Mouse (Mus musculus) c-Kit-negative CD71-positive TER-119-positive erythroid progenitor cells, embryonic 14.5 days (primary cell): ENCODE data around the gene Engase.

Experiments
- DNase-seq: peaks from one replicate; pipeline ENCODE4 v3.0.0-alpha.2; 2013; ENCODE audit warnings: low read depth, low spot score

Gene Engase

DNA sequence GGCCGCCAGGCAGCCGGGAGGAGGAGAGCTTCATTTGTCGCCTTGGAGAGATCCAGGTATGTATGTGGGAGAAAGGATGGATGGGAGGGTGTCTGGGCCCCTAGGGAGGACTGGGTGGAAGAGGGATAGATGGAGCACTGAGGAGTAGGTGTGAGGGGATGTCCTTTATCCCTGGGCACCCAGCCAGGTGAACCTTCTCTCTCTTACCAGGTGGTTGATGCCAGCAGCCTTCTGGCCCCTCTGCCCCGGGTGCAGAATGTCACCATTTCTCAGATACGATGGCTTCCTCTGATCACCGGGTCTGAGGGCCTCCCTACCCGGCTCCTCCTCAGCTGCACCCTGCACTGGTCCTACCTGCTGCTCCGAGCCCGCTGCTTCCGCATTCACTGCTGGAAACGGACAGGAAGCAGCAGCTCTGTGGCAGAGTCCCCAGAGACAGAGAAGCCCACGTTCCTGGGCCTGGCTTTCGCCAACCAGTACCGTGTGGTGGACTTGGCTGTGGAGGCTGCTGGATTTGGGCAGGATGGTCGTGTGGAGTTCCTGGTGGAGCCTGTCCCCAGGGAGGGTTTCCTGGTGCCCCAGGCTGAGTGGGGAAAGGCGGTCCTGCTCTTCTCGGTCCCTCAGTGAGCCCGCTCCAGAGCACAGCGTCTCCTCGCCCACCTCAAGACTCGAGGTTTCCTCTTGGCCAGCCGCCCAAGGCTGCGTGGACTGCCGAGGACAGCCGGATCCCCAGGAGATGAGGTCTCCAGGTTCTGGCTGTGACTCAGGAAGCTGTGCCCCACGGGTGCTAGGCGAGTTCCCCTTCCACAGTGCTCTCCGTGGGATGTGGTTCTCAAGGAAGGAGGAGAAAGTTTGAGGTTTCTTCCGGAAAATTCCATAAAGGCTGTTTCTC is 10.5 kb downstream of the Engase start:
- no peak for DNase-seq

DNA sequence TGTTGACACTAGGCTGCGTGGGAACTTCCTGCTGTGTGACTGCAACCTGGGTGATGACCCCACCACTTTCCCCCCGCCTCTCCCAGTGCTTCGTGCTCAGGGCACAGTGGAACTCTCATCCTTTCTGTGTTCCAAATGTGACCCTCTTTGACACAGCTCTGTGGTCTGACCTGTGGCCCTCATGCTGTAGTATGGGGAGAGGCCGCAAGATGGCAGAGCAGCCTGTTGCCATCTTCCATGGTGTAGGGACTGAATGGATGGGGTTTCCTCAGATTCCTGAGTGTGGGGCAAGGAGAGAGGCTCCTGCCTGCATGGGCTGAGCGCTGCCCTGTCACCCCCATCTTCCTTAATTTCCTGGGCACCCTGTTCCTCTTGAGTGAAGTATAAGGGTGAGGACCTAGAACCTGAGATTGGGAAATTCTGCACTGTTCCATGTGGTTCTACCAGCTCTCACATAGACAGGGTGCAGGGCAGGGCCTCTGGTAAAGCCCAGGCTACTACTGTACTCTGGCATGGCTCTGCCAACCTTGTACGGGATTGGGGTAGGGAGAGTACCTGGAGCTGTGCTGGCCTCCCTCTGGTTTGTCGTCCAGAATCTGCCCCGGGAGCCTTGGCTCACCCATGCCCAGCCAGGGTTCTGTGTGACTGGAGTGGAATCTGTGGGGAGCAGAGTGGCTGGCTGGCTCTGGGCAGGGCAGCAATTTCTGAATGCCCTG is 11.7 kb downstream of the Engase start:
- DNase-seq: no peak

DNA sequence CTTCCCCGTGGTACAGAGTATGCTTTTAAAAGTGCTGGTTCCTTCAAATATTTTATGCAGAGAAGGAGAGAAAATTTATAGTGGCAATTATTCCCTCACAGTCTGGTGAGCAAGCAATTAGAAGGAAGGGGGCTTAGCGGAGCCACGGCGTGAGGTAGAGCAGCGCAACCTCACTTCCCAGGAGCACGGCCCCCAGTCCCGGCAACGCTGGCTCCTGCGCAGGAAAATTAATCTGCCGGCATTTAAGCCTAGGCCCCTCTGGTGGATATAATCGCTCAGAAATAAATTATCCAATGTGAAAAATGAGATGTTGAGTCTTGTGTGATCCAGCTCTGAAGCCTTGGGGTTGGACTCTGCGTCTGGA is 12.3 kb downstream of the Engase start:
- no peak for DNase-seq

DNA sequence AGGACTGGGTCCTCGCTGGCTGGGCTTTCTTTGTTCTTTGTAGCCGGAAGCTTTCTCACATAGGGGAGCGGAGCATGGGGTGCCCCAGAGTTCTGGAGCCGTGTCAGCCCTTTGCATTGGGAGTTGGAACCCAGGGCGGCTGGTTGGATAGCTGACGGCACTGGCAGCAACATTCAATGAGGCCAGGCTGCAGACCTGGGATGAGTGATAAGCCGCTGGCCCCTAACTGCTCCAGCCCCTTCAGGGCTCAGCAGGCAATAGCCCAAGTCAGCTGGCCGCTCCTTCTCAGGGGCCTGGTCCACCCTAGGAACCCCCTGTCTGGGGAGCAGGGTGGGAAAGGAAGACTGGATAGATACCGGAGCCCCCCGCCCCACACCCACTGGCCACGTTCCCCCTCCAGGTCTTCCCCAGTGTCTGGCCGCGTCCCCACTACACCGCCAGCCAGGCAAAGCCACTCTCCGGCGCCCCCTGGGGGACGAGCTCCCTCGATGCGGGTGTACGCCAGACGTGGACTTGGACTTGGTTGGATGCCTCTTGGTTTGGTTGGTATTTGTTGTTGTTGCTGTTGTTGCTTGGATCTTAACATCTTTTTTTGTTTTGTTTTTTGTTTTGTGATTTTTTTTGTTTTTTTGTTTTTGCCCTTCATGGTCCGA is 14.1 kb downstream of the Engase start:
- no peak for DNase-seq

DNA sequence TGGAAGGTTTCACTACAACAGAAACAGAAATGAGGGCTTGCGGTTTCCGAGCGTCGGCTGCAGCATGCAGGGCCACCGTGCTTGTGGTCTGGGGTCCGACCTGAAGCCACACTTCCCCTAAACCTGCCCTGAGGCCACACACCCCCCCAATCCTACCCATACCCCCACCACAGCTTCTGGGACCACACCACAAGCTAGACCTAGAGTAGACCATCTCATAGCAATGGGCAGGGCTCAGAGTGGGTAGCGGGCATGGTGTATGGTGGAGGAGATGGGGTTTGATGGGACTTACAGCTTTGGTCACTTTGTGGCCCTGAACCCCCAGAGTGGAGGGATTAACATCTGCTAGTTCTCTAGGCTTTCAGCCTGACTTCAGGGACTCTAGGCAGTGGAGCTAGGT is 14.6 kb downstream of the Engase start:
- DNase-seq: no peak

DNA sequence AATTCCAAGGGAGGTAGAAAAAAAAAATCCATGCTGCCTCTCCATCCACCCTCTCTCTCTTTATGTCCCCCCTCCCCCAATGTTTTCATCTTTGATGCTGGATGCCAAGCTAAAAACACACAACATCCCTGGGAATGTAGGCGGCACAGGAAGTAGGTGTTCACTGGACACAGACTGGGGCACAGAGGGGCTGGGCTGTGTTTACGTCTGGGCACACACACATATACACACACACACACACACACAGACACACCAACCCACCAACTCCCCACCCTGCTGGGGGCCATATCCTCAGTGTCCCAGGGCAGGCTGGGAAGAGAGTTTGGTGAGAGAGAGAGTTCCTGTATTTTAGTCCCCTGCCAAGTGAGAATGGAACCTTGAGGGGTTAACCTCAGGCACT is 16.8 kb downstream of the Engase start:
- no peak for DNase-seq

DNA sequence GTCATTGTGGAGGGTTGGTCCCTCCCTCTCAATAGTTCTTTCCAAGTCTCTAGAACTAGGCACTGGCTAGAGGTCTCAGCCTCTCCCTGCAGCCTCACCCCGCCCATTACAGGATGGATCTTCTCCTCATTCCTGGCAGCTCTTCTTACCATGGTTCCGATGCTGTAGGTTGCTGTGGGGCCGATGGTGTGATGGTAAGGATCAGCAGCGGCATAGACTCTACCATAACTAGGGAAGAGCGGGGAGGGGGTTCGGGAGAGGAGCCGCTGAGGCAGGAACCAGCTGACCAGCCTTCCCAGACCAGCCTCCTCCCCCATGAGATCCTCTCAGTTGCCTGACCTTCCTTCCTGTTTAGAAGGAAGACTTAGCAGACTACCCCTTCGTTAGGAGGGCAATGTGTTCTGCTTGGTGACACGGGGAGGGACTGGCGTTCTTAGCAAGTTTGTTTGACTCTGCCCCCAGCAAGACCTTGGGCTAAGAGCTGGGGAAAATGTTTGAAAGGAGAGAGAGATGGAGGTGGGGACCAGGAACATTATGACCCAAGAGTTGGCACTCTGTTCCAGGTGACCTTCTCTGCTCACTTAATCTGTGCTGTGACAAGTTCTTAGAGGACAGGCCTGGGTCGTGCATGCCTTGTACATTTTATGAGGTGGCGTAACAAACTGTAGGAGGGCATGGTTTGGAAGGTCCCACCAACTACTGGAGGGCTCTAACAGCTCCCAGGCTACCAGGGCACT is 17.5 kb downstream of the Engase start:
- no peak for DNase-seq

DNA sequence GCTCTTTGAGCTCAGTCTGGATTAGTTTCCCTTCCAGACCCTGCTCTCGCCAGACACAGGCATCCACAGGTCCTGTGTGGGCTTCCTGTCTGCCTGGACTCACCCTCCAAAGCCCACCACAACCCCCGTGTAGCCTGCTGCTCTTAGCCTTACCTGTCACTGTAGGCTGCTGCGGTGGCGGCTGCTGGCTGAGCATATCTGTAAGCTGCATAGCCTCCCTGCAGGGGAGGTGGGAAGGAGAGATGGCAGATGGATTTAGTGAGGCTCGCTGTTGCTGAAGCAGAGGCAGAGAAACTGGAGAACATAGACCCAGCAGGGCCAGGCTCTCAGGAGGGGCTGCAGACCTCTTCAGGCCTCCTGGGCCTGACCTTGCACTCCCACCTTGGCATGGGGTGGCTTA is 18.4 kb downstream of the Engase start:
- no peak for DNase-seq

DNA sequence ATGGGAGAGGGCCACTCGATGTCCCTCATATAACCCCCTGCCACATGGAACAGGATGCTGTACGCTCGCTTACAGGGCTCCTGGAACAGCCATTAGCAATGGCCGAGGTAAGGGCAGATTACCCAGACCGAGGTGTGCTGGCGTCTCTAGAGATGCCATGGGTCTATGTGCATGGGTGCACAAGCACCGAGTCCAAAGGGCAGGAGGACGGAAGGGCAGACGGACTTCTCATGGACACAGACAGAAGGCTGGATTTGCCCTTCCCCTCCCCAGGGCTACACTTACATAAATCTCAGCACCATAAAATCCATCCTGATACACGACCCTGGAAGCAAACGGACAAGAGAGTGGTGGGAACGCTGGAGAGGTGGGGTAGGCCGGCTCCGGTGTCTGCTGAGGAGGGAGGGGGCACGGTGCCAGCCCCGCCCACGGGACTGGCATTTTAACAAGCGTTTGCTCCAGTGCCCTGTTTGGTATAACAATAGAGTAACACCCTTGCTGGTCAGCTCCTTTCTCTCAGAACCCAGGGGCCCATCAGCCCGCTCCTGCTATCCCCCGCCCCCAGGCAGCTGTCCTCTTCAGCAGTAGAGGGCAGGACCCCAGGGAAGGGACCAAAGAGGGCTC is 19.5 kb downstream of the Engase start:
- no peak for DNase-seq

DNA sequence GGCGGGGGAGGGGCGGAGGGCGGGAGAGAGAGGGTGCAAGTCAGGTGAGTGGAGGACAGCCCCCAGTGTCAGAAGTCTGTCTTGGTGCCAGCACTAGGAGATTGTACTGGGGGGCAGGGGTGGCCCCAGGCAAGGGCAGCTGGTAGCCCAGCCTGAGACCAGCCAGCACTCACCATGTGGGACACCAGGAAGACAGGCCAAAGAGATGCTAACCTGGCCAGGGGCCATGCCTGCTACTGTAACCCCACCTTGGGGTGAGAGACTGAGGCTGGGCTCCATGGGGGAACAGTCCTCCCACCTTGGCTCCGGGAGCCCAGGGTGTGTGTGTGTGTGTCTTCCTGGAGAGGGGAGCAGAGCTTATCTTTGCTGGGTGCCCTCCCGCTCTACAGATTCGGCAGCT is 26.4 kb downstream of the Engase start:
- DNase-seq: no peak

DNA sequence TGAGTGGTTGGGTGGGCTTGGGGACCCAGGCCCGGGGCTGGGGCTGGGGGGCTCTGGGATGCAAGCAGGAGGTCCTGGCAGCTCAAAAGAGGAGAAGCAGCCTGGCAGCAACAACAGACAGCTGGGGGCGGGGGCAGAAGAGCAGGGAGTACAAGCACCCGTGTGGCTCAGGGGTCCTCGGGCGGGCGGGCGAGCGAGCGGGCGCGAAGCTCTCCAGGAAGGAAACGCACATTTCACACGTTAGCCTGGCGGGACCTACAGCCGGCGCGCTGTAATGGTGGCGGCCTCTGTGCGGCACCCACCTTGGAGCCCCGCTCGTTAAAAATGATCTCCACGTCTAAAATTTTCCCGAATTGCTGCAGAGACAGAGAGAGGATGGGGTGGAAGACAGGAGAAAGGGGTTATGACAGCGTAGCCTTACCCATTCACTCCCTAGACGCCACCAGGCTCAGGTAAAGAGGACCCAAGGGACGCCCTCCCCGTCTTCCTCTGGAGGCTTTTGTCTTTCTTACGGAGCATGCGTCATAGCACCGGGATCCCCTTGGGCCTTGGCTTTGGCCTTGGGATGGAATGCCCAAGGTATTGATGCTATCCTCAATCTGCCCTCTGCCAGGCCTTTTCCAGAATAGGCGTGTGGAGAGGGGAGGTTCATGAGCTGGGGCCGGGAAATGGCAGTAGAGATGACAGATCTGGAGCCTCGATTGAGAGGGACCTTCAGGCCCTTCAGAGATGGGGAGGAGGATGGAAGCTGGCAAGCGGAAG is 27.0 kb downstream of the Engase start:
- DNase-seq: no peak

DNA sequence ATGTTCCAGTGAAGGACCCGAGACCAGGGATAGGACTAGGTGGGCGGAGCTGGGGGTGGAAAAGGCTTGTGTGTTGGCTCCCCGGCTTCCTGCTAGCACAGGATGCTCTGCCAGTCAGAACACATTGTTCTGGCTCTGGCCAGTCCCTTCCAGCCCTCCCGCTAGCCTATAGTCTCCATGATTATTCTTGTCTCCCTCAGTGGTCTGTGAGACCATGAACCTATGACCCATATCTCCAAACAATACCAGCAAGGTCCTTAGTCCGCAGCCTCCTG is 27.5 kb downstream of the Engase start:
- DNase-seq: no peak

DNA sequence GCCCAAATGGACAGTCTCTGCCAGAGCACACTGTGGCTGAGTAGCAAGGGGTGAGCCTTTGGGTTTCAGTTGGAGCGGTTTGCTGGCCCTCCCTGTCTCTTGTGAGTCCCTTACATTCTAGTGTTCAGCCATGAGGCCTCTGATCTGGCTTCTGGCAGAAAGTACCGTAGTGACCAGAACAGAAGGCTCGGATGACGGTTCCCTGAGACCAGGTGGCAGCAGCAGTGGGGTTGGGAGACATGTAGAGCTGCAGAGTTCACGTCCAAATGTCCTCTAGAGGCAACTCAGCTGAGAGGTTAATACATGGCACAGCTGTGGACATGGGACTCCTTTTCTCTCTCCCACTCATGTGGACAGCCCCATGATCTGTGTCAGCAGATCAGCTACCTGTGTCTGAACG is 30.5 kb downstream of the Engase start:
- DNase-seq: no peak

DNA sequence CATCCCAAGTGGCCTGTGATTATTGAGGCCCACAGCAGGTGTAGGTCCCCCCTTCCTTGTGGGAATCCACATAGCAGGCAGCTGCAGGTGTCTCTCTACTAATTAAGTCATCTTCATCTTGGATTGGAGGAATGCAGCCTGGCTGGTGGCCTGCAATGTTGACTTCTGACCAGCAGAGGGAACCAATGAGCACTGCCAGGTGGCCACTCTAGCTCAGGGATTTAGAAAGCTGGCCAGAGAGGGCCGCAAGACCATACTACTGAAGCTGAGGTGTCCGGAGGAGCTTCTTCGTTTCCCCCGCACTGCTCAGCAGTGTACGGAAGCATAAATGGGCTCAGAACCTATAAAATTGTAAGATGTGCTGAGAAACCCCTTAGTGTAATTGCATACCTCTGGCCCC is 31.3 kb downstream of the Engase start:
- DNase-seq: peak; percentile 32

DNA sequence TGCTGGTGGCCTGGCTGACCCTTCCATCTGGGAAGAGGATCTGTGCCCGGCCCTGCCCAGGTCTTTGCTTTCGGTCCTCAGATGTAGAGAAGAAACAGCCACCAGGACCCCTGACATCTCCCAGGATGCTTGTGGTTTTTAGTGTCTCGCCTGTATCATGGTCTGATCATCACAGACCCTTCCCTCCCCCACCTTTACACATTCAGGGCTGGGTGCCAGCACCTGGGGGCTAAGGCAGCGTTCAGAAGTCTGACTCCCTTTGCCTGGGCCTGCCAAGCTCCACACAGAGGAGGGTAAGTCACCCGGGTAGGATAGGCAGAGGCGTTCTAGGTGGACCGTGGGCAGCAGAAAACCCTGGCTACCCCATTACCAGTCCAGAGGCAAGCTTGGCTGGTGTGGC is 31.7 kb downstream of the Engase start:
- DNase-seq: no peak

DNA sequence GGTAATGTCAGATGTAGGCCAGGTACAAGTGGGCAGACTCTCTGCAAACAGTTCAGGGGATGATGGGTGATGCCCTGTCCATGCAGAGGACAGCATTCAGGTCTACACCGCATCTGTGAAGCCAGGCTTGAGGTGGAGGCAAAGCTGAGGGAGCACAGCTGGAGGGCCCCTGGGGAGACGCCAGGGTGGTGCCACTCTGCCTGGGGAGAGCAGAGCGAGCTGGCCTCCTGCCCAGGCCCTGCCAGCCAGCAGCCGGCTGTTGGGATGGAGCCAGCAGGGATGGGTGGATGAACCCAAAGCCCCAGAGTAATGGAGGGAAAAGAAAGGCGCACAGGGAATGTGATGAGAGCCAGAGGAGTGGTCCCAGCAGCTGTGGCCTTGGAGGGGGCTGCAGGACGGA is 35.2 kb downstream of the Engase start:
- DNase-seq: no peak

DNA sequence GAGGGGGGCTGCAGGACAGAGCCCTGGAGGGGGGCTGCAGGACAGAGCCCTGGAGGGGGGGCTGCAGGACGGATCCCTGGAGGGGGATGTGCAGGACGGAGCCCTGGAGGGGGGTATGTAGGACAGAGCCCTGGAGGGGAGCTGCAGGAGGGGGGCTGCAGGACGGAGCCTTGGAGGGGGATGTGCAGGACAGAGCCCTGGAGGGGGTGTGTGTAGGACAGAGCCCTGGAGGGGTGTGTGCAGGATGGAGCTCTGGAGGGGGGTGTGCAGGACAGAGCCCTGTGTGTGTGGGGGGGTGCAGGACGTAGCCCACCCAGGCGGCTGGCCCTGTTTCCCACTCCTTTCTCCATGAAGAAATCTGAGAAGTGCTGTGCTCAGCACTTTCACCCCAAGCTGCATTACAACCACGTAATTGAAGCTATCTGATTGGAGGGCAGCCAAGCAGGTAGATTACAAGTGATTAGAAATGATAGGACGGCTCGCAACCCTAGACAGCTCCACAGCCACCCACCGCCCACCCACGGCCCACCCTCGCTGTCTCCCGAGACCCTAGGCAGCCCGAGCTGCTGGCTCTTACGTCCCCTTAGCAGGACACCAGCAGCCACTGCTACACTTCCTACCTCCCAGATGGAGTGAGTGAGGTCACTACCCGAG is 35.8 kb downstream of the Engase start:
- DNase-seq: no peak

DNA sequence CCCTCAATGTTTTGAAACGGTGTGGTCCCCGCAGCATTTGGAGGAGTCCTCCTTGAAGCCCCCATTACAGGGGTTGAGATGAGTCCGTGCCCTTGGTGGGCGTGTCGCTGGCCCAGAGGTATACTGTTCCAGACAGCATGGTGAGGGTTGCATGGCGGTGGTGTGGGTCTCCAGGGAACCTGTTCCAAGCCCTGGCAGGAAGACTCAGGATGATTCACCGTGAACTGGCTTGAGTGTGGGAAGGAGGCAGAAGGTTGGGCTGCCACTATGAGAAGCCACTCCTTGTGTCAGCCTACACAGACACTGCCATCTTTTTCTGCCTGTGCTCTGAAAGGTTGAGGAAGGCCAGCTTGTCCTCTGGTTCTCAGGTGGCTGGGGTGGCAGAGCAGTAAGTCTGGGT is 41.3 kb downstream of the Engase start:
- no peak for DNase-seq

DNA sequence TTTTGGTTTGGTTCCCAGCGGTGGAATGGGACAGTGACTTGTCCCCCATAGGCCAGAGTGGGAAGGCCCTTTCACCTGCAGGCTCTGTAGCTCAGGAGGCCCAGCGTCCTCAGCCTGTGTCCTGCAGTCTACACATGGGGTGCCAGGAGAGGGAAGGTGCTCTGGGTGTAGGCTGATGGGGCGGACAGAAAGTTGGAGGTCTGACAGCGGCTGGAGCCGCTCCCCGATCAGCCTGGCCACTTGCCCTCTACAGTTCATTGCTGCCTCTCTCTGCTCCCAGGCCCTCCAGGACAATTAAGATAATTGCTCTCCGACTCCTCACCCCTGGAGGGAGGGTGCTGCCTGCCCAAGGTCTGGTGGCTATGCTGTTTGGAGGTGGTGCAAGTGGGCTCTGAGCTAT is 42.1 kb downstream of the Engase start:
- DNase-seq: no peak

DNA sequence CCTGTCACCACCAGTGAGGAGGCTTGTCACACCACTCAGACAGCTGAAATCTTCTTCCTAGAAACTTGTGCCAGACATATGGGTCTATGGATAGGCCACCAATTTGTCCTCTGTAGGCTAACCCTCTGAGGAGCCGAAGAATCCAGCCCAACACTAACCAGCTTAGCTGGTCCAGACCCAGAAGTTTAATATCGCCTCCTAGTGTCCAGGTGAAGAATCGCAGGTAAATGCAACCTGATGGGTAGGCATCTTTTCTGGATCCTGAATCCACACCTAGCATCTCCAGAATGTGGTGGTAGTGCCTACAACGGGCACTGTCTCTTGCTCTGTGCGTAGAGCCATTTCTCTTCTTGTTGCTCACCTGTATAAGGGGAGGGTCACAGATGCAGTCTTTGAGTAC is 43.6 kb downstream of the Engase start:
- DNase-seq: no peak

DNA sequence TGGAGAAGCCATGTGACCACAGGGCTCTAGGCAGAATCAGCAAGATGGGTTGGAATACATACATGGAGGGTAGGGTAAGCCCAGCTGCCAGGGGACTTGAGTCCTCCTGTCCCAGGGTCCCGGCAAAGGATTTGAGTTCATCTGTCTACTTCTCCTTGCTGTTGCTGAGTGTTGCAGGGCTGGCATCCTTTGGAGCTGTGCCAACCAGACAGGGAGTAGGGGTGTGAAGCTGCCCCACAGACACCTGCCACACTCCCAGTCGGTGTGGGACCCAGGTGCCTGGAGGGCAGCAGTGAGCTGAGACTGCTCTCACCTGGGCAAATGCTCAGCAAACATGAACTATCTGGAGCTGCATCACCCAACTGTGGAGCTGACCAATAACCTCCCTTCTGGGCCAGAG is 44.3 kb downstream of the Engase start:
- no peak for DNase-seq
